Mouse (Mus musculus) lung, adult 2 months (tissue): ENCODE results near the gene Rbfox2.

Source experiments
- CTCF ChIP-seq: fragments of 200-500 bp; IDR thresholded peaks from 2 replicates; pipeline ENCODE4 v1.5.1; 2011; ENCODE audit warnings: mild to moderate bottlenecking, low read length, control low read depth; ENCODE audit not compliant: insufficient read depth
- POLR2A ChIP-seq: fragments of 200-500 bp; IDR thresholded peaks from 2 replicates; pipeline ENCODE4 v1.6.1; 2011; ENCODE audit warnings: low read depth, mild to moderate bottlenecking, control low read depth, low read length, borderline replicate concordance; ENCODE audit errors: extremely low read depth

- no peak for TF ChIP-seq CTCF
- no peak for TF ChIP-seq POLR2A
Observed at GRCm38 (mm10) chr15:77129154-77129553, 177.7 kb downstream of the Rbfox2 start.
